Mouse (Mus musculus): ENCODE data around the gene Kansl1. TPM values are rescaled to one million over a fixed set of nuclear protein-coding genes. Genes with fewer than 3 reads are reported as not detected.

The Kansl1 gene
- total RNA-seq, 2 experiments from 2014 or later = 34.4 to 37.4 TPM

DNA sequence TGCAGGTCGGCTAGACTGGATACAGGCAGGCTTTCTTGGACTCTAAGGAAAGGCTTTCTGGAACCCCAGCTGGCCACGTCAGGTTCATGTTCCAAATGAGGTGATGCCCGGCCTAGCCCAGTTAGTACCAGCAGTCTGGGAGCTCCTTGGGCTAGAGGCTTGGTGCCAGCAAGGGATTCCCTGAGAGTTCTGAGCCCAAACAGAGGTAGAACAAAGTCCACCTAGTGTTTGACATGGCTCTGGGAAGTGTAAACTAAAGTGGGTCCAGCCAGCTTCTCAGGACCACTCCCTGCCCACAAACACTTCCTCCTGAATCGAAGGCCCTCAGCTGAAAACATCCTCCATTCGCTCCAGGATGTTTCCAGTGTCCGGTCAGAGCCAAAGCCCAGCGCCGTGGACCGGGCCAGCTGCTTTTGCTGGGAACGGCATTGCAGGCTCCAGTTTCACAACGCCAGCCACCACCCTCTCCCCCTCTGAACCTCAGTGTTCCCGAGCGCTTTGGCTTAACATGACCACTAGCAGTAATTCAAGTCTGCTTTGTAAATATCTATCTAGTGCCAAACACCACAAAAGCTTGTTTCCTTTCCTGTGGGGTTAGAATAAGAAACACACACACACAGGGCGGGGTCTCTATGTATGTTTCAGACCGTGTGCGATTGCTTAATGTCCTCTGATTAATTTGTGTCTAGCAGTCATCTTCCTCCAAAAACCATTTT, 151.8 kb downstream of the Kansl1 start:
- peak; percentile 43 to 46 for DNase-seq
- intact Hi-C loops (cut with DNase I) = loop anchor here (5.0 kb wide), 1 partner anchor 190 kb away; no protein-coding TSS in a partner anchor

DNA sequence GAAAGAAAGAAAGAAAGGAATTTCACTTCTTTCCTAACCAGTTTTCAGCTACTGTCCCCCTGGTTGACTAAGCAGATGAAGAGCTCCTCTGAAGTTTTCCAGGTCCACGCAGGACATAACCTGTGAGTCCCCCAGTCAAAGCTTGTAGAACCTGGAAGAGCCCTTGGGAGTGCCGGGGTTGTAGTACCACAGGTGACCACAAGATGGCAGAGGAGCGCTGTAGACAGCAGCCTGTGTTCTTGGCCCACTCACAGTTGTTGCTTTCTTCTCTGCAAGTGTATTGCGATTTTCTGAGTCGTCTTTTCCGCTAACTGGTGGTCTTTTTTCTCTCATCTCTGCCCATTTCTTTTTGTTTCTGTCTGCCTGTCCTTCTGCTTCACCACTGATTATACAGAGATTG, 153.0 kb downstream of the Kansl1 start:
- intact Hi-C loops (cut with DNase I) = loop anchor here (1.0 to 5.0 kb wide), 2 partner anchors 146 to 192 kb away; no protein-coding TSS in a partner anchor
- peak; percentile 81 to 87 for DNase-seq

DNA sequence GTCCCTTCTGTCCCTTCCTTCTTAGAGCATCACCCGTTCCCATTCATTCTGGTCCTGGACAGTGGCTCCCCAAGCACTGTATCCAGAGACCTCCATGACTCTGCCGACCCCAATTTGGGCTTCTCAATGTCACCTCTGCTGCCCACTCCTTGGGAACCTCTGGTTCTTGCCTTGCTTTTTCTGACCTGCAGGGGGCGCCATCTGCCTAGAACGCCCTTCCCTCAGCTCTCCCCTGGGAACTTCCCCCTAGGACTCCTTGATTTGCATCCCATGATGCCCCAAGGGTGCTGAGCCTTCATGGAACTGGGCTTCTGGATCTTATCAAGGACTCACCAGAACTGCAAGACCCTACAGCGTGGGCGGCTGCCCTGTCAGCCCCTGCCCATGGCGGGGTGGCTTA, 157.0 kb downstream of the Kansl1 start:
- DNase-seq = no peak

DNA sequence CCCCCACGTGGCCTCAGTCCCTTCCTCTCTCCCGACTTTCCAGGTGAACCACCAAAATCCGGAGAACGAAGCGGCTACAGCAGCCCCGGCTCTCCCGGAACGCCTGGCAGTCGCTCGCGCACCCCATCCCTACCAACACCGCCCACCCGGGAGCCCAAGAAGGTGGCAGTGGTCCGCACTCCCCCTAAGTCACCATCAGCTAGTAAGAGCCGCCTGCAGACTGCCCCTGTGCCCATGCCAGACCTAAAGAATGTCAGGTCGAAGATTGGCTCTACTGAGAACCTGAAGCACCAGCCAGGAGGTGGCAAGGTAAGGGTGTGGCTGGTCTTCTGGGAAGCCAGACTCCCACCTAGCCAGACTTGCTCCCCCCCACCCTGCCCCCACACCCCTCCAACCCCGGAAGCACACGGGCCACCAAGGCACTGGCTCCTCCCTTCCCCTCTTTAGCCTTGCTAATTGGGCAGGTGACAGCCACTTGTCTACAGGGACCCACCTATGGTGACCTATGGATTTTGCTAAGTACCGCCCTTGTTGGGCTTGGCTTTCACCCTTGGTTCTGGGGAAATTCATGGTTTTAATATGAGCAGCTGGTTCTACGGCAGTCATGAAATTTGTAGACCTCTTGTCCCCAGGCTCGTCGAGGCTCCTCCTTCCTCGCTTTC, 158.3 kb downstream of the Kansl1 start:
- no peak for DNase-seq
- intact Hi-C loops (cut with DNase I) = no loop called here

More for the DNA sequence above, 157.0 kb downstream of the Kansl1 start:
- intact Hi-C loops (cut with DNase I) = no loop called here

DNA sequence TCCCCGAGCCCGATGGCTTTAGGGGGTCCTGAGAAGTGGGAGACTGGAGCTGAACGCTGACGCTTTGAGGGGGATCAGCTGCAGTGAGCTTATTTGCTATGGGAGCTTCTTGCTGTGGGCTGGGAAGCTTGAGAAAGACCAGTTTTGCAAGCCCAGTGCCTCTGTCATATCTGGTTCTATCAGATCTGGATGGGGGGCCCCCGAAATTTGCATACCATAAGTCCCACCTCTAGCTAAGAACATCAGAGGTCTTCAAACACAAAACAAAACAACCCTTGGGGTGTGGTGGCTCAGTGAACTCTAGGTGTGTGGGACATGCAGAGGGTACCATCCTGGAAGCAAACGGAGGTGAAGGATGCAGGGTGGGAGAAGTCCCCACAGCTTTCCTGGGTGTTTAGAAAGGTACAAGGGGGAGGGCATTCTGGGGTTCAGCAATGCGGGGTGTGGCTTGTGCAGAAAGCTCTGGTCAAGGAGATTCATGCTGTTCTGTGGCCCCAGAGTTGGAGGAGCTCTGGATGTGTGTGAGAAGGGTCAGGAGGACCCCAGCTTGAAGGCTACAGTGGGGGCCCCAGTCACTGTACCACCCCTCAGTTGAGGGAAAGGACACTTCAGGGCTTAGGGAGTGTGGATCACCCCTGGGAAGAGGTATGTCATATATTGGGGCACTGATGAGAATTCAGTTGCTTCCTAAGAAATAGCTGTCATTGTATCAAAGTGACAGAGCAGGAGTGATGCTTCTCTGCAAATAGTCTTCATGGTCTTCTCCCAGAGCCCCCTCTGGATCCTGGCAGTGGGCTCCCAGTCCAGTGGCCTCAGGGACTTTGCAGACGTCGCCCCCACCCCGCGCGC, 159.1 kb downstream of the Kansl1 start:
- no peak for DNase-seq
- intact Hi-C loops (cut with DNase I) = no loop called here

DNA sequence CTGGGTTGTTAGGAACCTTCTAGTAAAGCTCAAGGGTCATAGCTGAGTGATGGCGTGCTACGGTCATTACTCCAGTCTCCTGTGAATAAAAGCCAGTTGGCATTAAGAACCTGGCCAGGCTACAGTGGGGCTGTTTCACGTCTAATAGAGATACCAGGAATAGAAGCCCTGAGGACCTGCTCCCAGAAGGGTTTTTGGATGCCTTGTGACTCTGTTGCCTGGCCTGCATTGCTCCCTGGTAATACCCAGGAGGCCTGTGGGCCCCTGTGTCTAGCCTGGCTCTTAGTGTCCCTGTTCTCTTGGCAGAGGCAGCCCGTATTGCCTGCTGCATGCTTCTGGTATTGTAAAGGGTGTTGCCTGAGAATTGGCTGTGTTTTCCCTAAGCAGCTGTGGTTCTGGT, 161.5 kb downstream of the Kansl1 start:
- intact Hi-C loops (cut with DNase I) = no loop called here
- DNase-seq = peak; percentile 59 to 61

DNA sequence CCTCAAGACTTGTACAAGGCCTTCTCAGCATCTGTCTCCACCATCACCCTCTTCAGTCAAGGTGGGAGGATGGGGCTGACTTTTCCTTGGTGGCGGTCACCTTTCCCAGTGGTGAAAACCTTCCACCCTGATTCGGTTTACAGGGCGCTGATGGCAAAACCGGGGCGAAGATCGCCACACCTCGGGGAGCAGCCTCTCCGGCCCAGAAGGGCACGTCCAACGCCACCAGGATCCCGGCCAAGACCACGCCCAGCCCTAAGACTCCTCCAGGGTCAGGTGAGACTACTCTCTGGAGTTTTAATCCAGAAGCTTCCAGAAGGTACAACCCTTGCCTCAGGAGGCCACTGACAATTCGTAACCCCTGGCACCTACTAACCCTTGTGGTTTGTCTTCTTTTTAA, 162.2 kb downstream of the Kansl1 start:
- DNase-seq = no peak
- intact Hi-C loops (cut with DNase I) = no loop called here

DNA sequence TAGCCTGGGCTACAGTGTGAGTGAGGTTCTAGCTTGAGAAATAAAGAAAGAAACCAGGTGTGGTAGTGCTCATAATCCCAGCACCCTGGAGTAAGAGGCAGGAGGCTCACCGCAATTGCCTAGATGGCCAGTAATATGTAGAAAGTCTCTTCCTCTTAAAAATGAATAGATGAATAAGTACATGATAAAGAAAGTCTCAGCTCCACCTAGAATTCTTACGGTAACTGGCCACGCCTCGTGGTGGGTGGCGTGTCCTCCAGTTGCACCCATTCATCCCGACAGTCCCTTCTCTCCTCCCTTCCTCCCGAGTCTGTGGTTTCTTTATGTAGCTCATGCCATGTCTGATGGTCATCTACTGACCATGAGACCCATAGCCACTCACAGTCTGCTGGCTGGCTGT, 162.9 kb downstream of the Kansl1 start:
- DNase-seq = no peak
- intact Hi-C loops (cut with DNase I) = no loop called here

DNA sequence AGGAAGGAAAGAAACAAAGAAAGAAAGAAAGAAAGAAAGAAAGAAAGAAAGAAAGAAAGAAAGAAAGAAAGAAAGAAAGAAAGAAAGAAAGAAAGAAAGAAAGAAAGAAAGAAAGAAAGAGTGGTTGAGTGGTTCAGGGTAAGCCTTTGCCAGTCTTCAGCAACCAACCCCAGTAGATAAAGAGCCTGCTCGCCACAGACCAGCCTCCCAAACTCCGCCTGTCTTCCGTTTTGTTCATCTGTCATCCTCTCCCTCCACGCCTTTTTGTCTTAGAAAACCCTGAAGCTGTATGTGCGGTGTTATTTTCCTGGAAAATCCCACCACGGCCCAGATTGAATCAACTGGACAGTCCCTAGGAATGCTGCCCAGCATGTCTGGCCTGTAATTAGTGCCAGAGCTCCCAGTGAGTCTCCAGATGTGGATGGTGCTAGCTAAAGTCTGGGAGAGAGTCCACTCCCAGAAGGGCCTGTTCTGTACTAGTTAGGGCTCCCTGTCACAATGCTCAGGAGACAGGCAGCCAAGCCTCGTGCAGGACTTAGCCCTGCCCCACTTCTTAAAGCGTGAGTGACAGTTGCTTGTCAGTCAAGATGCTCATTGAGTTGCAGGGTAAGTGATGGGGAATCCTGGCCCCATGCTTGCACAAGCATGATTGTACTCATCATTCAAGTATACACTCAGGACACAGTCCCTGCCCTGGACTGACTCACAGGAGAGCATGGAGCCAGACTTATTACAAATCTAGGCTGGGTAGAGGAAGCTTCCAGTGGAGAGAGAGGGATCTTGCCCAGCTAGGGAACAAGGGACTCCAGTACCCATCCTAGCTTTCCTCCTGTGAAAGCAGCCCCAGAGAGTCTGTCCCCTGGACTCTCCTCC, 165.3 kb downstream of the Kansl1 start:
- peak in 1 of 2 experiments; percentile 41 for DNase-seq
- intact Hi-C loops (cut with DNase I) = no loop called here

DNA sequence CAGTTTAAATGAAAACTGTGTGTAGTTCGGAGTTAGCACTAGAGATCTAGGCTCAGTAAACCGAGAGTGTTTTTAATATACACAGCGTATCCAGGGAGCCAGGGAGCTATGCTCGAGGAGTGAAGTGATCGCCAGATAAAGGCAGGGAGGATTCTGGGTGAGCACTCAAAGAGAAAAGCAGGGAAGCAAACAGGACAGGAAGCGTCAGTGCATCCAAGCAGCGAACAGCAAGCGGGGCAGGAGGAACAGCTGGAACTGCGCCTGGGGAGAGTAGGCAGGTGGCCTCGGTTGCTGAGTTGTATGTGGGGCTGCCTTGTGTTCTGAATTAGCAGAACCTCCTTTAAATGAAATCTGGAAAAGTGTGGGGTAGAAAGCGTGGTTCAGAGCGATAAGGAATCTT, 166.0 kb downstream of the Kansl1 start:
- DNase-seq = no peak
- intact Hi-C loops (cut with DNase I) = no loop called here

DNA sequence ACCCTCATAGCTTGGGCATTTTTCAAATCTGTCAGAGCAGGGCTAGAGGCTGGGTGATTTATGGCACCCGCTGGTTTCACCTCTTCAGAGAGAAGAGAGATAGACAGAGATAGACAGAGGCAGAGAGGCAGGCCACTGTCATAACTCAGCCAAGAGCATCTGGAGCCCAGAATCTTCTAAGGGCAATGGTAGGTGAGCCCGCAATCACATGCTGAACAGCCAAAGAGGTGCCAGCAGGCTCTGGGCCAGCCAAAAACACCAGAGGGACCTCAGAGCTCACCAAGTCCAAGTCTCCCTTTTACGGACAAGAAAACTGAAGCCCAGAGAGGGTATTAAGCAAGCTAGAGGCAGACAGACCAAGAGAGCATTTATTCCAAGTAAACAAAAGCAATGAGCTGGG, 171.0 kb downstream of the Kansl1 start:
- peak; percentile 63 to 66 for DNase-seq
- intact Hi-C loops (cut with DNase I) = no loop called here

DNA sequence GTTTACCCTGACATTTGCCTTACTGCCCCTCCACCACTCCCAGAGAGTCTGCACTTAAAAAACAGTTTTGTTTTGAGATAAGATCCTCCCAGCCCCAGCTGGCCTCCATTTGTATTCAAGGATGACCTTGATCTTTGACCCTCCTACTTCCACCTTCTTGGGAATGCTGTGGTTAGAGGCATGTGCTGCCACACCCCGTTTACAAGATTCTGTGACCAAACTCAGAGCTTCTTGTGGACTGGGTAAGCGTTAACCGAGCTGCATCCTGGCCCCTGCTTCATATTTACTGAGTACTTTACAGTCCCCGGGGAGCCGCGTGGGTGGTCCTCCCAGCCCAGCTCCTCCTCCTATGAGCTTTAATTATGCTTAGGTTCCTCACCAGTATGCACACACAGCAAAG, 173.0 kb downstream of the Kansl1 start:
- intact Hi-C loops (cut with DNase I) = no loop called here
- DNase-seq = no peak

DNA sequence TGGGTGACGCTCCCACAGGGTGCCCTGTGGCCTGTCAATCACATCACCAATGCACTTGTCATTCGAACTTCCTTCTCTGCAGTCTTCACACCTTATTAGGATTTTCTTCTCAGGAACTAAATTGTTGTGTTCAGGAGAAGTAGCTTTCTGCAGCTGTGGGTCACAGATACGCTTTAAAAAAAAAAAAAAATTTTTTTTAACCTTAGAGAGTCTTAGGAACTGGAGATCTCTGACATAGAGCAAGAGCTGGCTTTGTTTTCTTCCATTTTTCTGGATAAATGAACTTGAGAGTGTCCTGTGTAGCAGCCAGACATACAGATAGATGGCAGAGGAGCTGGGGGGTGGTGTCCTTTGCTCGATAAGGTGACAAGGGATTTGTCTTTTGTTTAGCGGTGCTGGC, 173.5 kb downstream of the Kansl1 start:
- intact Hi-C loops (cut with DNase I) = no loop called here
- no peak for DNase-seq

DNA sequence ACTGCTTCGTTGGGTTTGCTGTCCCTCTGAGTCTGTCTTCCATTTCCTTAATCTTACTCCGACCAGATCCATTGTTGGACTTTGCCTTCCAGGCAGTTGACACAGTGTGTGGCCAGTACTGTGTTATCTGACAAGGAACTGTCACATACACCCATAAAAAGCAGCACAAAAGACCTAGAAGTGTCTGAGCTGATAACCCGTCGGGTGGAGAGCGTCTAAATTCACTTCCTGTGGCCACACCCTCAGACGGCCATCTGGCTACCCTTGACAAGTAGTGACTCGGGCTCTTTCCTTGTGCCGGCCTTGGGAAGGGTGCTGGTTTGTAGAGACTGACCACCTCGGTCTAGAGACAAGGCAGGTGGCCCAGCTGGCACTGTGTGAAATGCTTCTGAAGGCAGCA, 175.4 kb downstream of the Kansl1 start:
- intact Hi-C loops (cut with DNase I) = no loop called here
- DNase-seq = no peak

DNA sequence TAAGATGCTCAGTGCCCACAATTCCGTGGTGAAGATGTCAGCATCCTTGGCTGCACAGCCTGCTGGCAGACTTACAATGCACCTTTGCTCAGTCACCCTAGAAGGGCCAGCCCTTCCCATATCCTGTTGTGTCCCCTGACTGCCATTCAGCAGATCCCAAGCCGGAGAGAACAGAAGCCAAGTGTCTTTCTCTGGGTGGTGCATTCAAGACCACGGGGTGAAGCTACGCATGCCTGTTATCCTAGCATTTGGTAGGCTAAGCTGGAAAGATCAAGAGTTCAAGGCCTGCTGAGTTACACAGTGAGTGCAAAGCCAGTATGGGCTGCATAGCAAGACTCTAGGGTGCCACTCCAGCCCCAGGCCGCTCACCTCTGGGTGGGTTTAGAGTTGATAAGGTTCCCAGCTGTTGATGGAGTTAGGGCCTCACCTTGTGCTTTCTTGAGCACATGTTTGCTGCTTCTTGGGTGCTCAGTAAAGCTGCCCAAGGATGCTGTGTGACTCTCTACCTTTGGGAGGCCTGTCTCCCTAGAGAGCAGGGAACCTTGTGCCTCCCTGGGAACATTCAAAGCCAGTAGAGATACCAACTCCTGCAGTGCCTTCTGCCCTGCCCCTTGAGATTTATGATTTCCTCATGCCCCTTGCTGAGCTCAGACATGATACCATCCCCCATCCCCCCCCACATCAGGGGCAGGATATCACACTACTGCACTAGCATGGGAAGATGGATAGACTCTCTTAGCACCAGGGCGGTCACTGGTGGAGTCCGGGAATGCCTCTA, 176.0 kb downstream of the Kansl1 start:
- DNase-seq = no peak
- intact Hi-C loops (cut with DNase I) = no loop called here

DNA sequence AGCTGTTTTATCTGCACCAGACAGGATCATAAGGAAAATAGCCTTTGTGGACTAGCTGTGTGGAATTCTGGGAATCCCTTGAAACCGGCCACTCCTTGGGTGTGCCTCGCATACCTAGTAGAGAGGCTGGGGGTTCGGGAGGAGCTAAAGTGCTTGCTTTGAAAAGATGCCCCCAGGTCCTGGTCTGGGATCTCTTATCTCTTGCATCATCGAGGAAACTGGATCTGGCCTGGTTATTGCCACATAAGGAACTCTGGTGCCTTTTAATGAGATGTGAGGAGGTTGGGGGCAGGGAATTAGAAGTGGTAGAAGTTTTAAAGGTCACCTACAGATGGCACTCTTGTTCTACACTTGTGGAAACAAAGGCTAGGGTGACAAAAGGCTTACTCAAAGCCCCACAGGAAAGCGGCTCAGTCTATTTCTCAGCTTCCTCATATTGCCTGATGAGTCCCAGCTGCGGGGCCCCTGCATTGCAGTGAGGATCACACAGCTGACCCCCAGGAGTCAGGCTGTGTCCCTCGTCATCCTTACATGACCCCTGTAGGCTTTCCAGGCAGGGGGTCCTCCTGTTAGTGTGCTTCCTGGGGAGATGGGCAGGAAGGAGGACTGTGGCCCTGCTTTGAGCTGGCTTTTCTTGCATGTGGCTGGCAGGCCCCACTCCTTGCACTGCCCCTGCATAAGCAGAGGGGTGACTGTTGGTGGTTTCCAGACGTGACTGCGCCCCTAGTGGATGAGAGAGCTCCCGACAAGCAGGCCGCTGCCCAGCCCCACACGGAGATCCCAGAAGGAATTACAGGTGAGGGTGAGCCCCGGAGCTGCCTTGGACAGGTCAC, 179.2 kb downstream of the Kansl1 start:
- peak; percentile 55 to 69 for DNase-seq
- intact Hi-C loops (cut with DNase I) = no loop called here

DNA sequence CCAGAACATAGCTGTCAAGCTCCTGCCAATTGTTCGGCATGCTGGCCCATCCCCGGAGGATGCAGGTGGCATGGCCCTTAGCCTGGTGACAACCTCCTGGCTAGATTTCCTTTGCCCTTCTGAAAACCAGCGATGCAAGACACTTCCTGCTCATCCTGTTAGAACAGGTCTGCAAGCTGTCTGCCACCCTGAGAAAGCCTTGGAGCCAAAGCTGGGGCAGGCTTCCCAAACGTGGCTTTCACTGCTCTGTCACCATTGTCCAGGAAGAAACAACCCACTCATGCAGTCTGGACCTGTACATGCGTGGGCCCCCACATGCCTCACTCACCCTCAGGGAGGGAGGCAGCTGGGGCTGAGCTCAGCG, 179.8 kb downstream of the Kansl1 start:
- DNase-seq = no peak
- intact Hi-C loops (cut with DNase I) = no loop called here

DNA sequence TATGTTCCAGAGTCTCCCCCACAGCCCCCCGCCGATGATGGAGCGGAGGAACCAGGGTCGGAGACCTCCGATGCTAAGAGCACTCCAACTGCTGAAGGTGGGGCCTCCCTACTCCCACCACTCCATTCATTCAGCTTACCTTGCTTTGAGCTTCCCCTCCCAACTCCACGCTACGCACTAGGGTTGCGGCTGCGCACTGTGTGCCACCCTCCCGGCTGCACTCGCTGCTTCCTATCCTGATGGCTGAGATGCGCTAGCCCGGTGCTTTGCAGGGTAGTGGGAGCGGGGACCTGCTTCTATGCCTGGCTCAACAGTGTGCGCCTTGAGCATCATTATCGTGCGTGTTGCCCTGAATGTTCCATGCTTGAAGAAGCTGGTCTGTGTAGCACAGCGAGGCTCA, 181.5 kb downstream of the Kansl1 start:
- DNase-seq = no peak
- intact Hi-C loops (cut with DNase I) = no loop called here
